Mouse (Mus musculus) midbrain, embryonic 11.5 days (tissue): ENCODE results near the gene Cyba. TPM values are rescaled to one million over a fixed set of nuclear protein-coding genes. Genes with fewer than 3 reads are reported as not detected.

Source experiments
- ATAC-seq: fragments of 200-750 bp; cut with Nextera tagmentation; 2 replicates; pipeline ENCODE4 v1.8.0; 2017; ENCODE audit warnings: moderate TSS enrichment, moderate library complexity; ENCODE audit not compliant: low FRiP score
- DNase-seq: peaks from one replicate; pipeline ENCODE4 v3.0.0; 2015; ENCODE audit warnings: low spot score; ENCODE audit errors: missing footprints
- H3K27ac ChIP-seq: fragments of 300-500 bp; sonication (generic); 2 replicates; pipeline ENCODE4 v1.5.1; 2014; ENCODE audit warnings: low read depth, low read length
- H3K27me3 ChIP-seq: fragments of 300-500 bp; sonication (generic); 2 replicates; pipeline ENCODE4 v1.6.1; 2014; ENCODE audit warnings: mild to moderate bottlenecking, low read length, moderate library complexity, mixed read lengths; ENCODE audit not compliant: control insufficient read depth, insufficient read depth
- H3K36me3 ChIP-seq: fragments of 300-500 bp; sonication (generic); 2 replicates; pipeline ENCODE4 v1.6.1; 2014; ENCODE audit warnings: mild to moderate bottlenecking, low read length, moderate library complexity, mixed read lengths; ENCODE audit not compliant: control insufficient read depth, insufficient read depth
- H3K4me1 ChIP-seq: fragments of 300-500 bp; sonication (generic); 2 replicates; pipeline ENCODE4 v1.6.1; 2014; ENCODE audit warnings: low read length; ENCODE audit not compliant: control insufficient read depth, insufficient read depth
- H3K4me2 ChIP-seq: fragments of 300-500 bp; sonication (generic); 2 replicates; pipeline ENCODE4 v1.6.1; 2014; ENCODE audit warnings: mild to moderate bottlenecking, moderate library complexity
- H3K4me3 ChIP-seq: fragments of 300-500 bp; sonication (generic); 2 replicates; pipeline ENCODE4 v1.5.1; 2014; ENCODE audit warnings: low read depth, low read length
- H3K9ac ChIP-seq: fragments of 300-500 bp; sonication (generic); 2 replicates; pipeline ENCODE4 v1.6.1; 2014; ENCODE audit warnings: low read length
- H3K9me3 ChIP-seq: fragments of 300-500 bp; sonication (generic); 2 replicates; pipeline ENCODE4 v1.6.1; 2016; ENCODE audit warnings: low read length; ENCODE audit not compliant: control insufficient read depth
- WGBS: fragments of 180-500 bp; shearing (Covaris S2); extraction: QIAGEN DNeasy Blood & Tissue Kit; methylation state at CpG from one replicate; pipeline ENCODE4 v1.1.7; 2014; 5-methylcytosine and 5-hydroxymethylcytosine counted together
- polyA plus RNA-seq: library from polyadenylated mRNA; unstranded; fragments of >200 nt; fragmentation: Nextera tagmentation; extraction: Ambion mirVana; gene quantifications from 2 replicates; pipeline ENCODE4 v1.2.1, GENCODE M21; 2014

The Cyba gene
- polyA plus RNA-seq, 1 experiment from 2014 or later: 61.6 TPM

DNA sequence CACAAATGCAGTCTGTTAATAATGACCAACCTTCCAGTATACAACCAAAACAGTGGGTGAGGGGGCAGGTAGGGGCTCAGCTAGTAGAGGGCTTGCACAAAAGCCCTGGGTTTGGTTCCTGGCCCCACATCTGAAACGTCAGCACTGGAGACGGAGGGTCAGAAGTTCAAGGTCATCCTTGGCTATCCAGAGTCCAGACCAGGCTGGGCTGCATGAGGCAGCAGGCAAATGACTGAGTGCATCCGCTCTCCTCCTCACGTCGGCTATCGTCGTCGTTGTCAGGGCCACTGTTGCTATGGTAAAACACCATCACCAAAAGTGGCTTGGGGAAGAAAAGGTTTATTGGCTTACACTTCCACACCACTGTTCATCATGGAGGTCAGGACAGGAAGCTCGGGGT, 18.4 kb downstream of the Cyba start:
- H3K9ac ChIP-seq: no peak overlapping the region
- H3K36me3 ChIP-seq: peaks cover 61% of the 10 kb centered on the region
- H3K4me3 ChIP-seq: no peak overlapping the region
- H3K27me3 ChIP-seq: no peaks in the 10 kb centered on the region
- H3K4me2 ChIP-seq: no peak overlapping the region
- no peaks in the 10 kb centered on the region for H3K9me3 ChIP-seq
- H3K27ac ChIP-seq: no peak overlapping the region
- H3K4me1 ChIP-seq: no peaks in the 10 kb centered on the region
- 94% methylated on average over 9 of the region's 9 CpGs for WGBS
- DNase-seq (no peak), ATAC-seq (no peak)

GRCm38 (mm10) chr8:122407678-122408077, 25.1 kb downstream of the Cyba start:
- Histone ChIP-seq H3K4me3 (no peak overlapping the region), H3K36me3 (peaks cover 56% of the 10 kb centered on the region), H3K9ac (no peak overlapping the region), H3K4me2 (no peak overlapping the region), H3K27ac (no peak overlapping the region), H3K4me1 (no peaks in the 10 kb centered on the region), H3K27me3 (no peaks in the 10 kb centered on the region), H3K9me3 (no peaks in the 10 kb centered on the region)
- no peak for DNase-seq
- ATAC-seq: no peak
- 95% methylated on average over 7 of the region's 7 CpGs for WGBS

- 93% methylated on average over 9 of the region's 9 CpGs for WGBS
- ATAC-seq (no peak), DNase-seq (no peak)
- H3K36me3 ChIP-seq: peaks cover 46% of the 10 kb centered on the region
- no peak overlapping the region for H3K9ac ChIP-seq
- H3K4me3 ChIP-seq: no peak overlapping the region
- H3K9me3 ChIP-seq: no peaks in the 10 kb centered on the region
- no peak overlapping the region for H3K27ac ChIP-seq
- no peaks in the 10 kb centered on the region for H3K4me1 ChIP-seq
- no peaks in the 10 kb centered on the region for H3K27me3 ChIP-seq
- no peak overlapping the region for H3K4me2 ChIP-seq
These were observed 27.5 kb downstream of the Cyba start for GRCm38 (mm10) chr8:122405146-122405805.

GRCm38 (mm10) chr8:122398186-122398585, 34.5 kb downstream of the Cyba start:
- no peak overlapping the region for H3K9ac ChIP-seq
- ATAC-seq: no peak
- H3K9me3 ChIP-seq: no peaks in the 10 kb centered on the region
- H3K27me3 ChIP-seq: no peaks in the 10 kb centered on the region
- WGBS: 95% methylated on average over 9 of the region's 9 CpGs
- DNase-seq: no peak
- peaks cover 31% of the 10 kb centered on the region for H3K36me3 ChIP-seq
- no peak overlapping the region for H3K4me2 ChIP-seq
- no peaks in the 10 kb centered on the region for H3K4me1 ChIP-seq
- no peak overlapping the region for H3K4me3 ChIP-seq
- no peak overlapping the region for H3K27ac ChIP-seq

DNA sequence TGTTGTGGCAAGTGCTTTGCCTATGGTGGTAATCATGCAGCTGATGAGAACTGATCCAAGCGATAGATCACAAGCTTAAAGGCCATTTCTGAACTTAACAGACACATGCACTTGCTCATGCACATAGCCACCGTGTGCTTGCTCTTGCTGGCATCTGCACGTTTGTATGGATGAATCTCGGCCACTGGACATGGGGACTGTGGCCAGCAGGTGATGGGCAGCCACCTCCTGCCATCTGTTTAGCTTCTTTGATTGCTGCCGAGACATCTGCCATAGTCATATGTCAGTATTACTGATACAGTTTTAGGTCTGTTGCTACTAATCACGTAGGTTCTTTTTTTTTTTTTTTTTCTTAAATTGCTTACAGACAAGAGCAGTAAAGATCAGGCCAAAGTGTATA, 37.4 kb downstream of the Cyba start:
- Histone ChIP-seq H3K9ac (no peak overlapping the region), H3K4me3 (no peak overlapping the region), H3K27me3 (no peaks in the 10 kb centered on the region), H3K4me1 (no peaks in the 10 kb centered on the region), H3K27ac (no peak overlapping the region), H3K4me2 (no peak overlapping the region), H3K9me3 (no peaks in the 10 kb centered on the region), H3K36me3 (peaks cover 24% of the 10 kb centered on the region)
- DNase-seq (peak; percentile 21), ATAC-seq (no peak)
- WGBS: 91% methylated on average over 6 of the region's 6 CpGs

GRCm38 (mm10) chr8:122393717-122394116, 39.0 kb downstream of the Cyba start:
- no peak overlapping the region for H3K4me3 ChIP-seq
- no peaks in the 10 kb centered on the region for H3K9me3 ChIP-seq
- no peaks in the 10 kb centered on the region for H3K27me3 ChIP-seq
- H3K27ac ChIP-seq: no peak overlapping the region
- DNase-seq (peak; percentile 53), ATAC-seq (no peak)
- H3K9ac ChIP-seq: no peak overlapping the region
- peaks cover 24% of the 10 kb centered on the region for H3K36me3 ChIP-seq
- H3K4me1 ChIP-seq: no peaks in the 10 kb centered on the region
- H3K4me2 ChIP-seq: no peak overlapping the region

DNA sequence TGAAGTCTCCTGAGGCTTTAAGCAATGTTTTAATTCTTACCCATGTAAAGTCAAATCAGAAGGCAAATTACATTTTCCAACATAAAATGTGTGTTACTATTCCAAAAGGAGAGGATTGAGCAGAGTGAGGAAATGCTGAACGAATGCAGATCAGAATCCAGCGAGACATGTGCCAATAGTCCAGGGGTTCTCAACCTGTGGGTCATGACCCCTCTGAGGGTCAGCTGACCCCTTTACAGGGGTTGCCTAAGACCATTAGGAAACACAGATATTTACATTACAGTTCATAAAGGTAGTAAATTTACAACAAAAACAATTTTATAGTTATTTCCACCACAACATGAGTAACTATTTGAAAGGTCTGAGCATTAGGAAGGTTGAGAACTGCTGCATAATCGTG, 42.0 kb downstream of the Cyba start:
- H3K4me2 ChIP-seq: no peak overlapping the region
- 89% methylated on average over 3 of the region's 3 CpGs for WGBS
- H3K9ac ChIP-seq: no peak overlapping the region
- DNase-seq (no peak), ATAC-seq (no peak)
- H3K9me3 ChIP-seq: no peaks in the 10 kb centered on the region
- peaks cover 32% of the 10 kb centered on the region for H3K36me3 ChIP-seq
- no peak overlapping the region for H3K27ac ChIP-seq
- H3K4me3 ChIP-seq: no peak overlapping the region
- H3K4me1 ChIP-seq: no peaks in the 10 kb centered on the region
- H3K27me3 ChIP-seq: no peaks in the 10 kb centered on the region

DNA sequence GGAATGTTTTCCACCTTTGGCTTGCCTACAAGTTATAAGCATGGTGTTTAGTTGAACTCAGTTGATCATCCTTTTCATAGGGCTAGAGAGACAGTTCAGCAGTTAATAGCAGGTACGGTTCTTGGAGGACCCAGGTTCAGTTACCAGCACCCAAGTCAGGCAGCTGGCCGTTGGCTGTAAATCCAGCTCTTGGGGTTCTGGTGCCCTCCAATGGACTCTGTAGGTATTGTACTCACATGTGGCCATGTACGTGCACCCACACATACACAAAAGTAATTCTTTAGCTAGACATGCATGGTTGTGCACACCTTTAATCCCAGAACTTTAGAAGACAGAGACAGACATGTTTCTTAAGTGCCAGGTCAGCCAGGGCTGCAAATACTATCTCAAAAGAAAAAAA, 43.4 kb downstream of the Cyba start:
- Histone ChIP-seq H3K4me3 (no peak overlapping the region), H3K27ac (no peak overlapping the region), H3K9ac (no peak overlapping the region), H3K9me3 (no peaks in the 10 kb centered on the region), H3K27me3 (no peaks in the 10 kb centered on the region), H3K4me1 (no peaks in the 10 kb centered on the region), H3K36me3 (peaks cover 37% of the 10 kb centered on the region), H3K4me2 (no peak overlapping the region)
- 84% methylated on average over 3 of the region's 3 CpGs for WGBS
- ATAC-seq (no peak), DNase-seq (no peak)

- DNase-seq: no peak
- H3K4me3 ChIP-seq: no peak overlapping the region
- H3K27ac ChIP-seq: no peak overlapping the region
- no peaks in the 10 kb centered on the region for H3K27me3 ChIP-seq
- no peak overlapping the region for H3K9ac ChIP-seq
- H3K4me1 ChIP-seq: peaks cover 3% of the 10 kb centered on the region; the same call in 1 of the 2 replicates
- H3K4me2 ChIP-seq: no peak overlapping the region
- 90% methylated on average over 4 of the region's 4 CpGs for WGBS
- H3K36me3 ChIP-seq: peaks cover 21% of the 10 kb centered on the region
- H3K9me3 ChIP-seq: no peaks in the 10 kb centered on the region
- ATAC-seq: no peak
These were observed 49.7 kb downstream of the Cyba start for GRCm38 (mm10) chr8:122383039-122383438.
